In the genomic region with DNA sequence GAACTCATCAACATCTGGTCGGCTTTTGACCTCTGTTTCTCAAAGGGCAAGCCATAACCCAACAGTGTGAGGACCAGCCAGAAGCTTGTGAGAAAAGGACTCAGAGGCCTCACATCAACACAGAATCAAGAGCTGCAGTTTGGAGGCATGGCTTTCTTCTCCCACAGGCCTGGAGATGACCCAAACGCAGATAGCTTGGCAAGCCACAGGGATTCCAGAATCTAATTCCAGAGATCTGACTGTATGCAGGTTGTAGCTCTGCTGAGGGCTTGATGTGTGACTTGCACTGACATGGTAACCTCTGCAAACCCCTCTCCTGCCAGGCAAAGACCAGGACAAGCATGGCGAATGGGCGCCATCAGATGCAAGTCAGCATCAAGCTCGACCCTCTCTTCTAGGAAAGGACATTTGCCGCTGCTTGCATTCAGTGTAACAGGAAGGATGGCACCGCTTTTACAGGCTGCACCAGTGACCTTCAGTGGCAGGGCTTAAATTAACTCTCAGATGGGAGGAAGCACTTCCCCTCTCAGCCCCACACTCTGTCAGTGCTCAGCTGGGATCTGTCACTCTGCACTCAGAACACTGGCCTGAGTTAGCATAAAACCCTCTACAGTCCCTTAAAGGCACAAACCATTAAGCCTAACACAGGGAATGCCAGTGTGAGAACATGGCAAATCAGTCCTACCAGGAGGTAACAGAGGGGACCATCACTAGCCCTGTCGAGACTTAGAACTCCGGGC, we compare ENCODE assay signal across 12 mouse cellular contexts. TPM values are rescaled to one million over a fixed set of nuclear protein-coding genes. Genes with fewer than 3 reads are reported as not detected.
DNase-seq lines count a peak whose midpoint lies in the region; ATAC-seq and TF ChIP-seq lines count a peak whose summit lies in the region.
"Had no signal": no experiment of that assay in that cellular context is flagged by ENCODE, and none has a peak within 500 bp of the region (broad histone marks: within the 10 kb centered on the region; RNA-seq: fewer than 3 reads in every experiment).

No protein-coding gene starts in this region.

- DNase-seq in heart, adult 2 months = peak; percentile 38 to 53
- DNase-seq in heart, postnatal 14 days = peak; percentile 15 to 65
- peak; percentile 79 for DNase-seq in lung, postnatal 36 days
- DNase-seq in liver, postnatal 0 days = no peak
- DNase-seq in frontal cortex, adult 2 months (ENCODE audit: extremely low spot score in 1 of 2, low spot score in 1 of 2) = no peak
- DNase-seq in ovary, postnatal 10 days (ENCODE audit: low spot score) = no peak
- DNase-seq: cerebellum, adult 9-10 months had no signal

- H3K36me3 ChIP-seq in megakaryocyte, embryonic 14.5 days (replicated peaks; ENCODE audit: low read length) = no peaks in the 10 kb centered on the region
- H3K36me3 ChIP-seq in heart, adult 2 months (ENCODE audit: control insufficient read depth, insufficient read depth, low read length) = no peaks in the 10 kb centered on the region
- H3K36me3 ChIP-seq in liver, postnatal 0 days (replicated peaks; ENCODE audit: insufficient read depth, low read length) = no peaks in the 10 kb centered on the region

- TF ChIP-seq CTCF in heart, adult 2 months (IDR thresholded peaks at IDR 0.05) = no peak
- no peak for TF ChIP-seq CTCF in liver, postnatal 0 days (IDR thresholded peaks at IDR 0.05; ENCODE audit: low read depth)

- no peak for ATAC-seq in megakaryocyte, adult 5-6 weeks (ENCODE audit: poor library complexity, severe bottlenecking)
- ATAC-seq in liver, postnatal 0 days = no peak

- 0 out of 2 replicates have a peak, but pooled peaks have one; percentile 14 for TF ChIP-seq POLR2A in heart, adult 2 months (IDR thresholded peaks at IDR 0.05; ENCODE audit: insufficient read depth, low read depth, low read length)

- H3K9ac ChIP-seq in heart, adult 2 months (ENCODE audit: low read depth, low read length) = no peak overlapping the region
- H3K9ac ChIP-seq in liver, postnatal 0 days (replicated peaks) = no peak overlapping the region
- H3K9ac ChIP-seq: liver, embryonic 14.5 days had no signal

- intact Hi-C loops in heart, adult 2 months (cut with DNase I) = no loop called here
- intact Hi-C loops in heart, postnatal 14 days (cut with DNase I) = no loop called here

- WGBS in heart, adult 2 months = 30% methylated on average over 9 of the region's 9 CpGs
- WGBS in liver, postnatal 0 days (ENCODE audit: insufficient replicate concordance) = 44% methylated on average over 9 of the region's 9 CpGs

- no peaks in the 10 kb centered on the region for H3K79me2 ChIP-seq in heart, adult 2 months (replicated peaks; ENCODE audit: control insufficient read depth, insufficient read depth, low read length)

- peak overlapping the region; percentile 38 for H3K4me3 ChIP-seq in megakaryocyte, embryonic 14.5 days (replicated peaks)
- no peak overlapping the region for H3K4me3 ChIP-seq in heart, adult 2 months
- H3K4me3 ChIP-seq in liver, postnatal 0 days (ENCODE audit: low read depth, low read length) = no peak overlapping the region

- TF ChIP-seq EP300 in heart, adult 2 months (IDR thresholded peaks at IDR 0.05; ENCODE audit: insufficient read depth, low read depth, low read length) = 0 out of 2 replicates have a peak, but pooled peaks have one; percentile 22
- TF ChIP-seq EP300 in liver, postnatal 0 days (IDR thresholded peaks at IDR 0.05; ENCODE audit: low read depth) = no peak

- no peaks in the 10 kb centered on the region for H3K9me3 ChIP-seq in megakaryocyte, embryonic 14.5 days
- H3K9me3 ChIP-seq in liver, postnatal 0 days (ENCODE audit: low read length) = no peaks in the 10 kb centered on the region

- H3K27me3 ChIP-seq in megakaryocyte, embryonic 14.5 days (replicated peaks) = no peaks in the 10 kb centered on the region
- H3K27me3 ChIP-seq in heart, adult 2 months (ENCODE audit: control insufficient read depth, insufficient read depth, low read length) = no peaks in the 10 kb centered on the region
- no peaks in the 10 kb centered on the region for H3K27me3 ChIP-seq in liver, postnatal 0 days (ENCODE audit: insufficient read depth, low read length)

- H3K4me2 ChIP-seq in liver, postnatal 0 days (ENCODE audit: low read depth, low read length) = no peak overlapping the region

- peak overlapping the region; percentile 58 for H3K27ac ChIP-seq in heart, adult 2 months
- H3K27ac ChIP-seq in liver, postnatal 0 days (ENCODE audit: low read depth) = no peak overlapping the region
- H3K27ac ChIP-seq: liver, embryonic 14.5 days; stomach, postnatal 0 days had no signal

- H3K4me1 ChIP-seq in megakaryocyte, embryonic 14.5 days = peaks cover 57% of the 10 kb centered on the region
- peaks cover 4% of the 10 kb centered on the region; the same call in 1 of the 2 replicates for H3K4me1 ChIP-seq in heart, adult 2 months (ENCODE audit: control insufficient read depth, insufficient read depth, low read length)
- no peaks in the 10 kb centered on the region for H3K4me1 ChIP-seq in liver, postnatal 0 days (ENCODE audit: insufficient read depth)

RNA-seq across cellular contexts. Expression of a gene that starts 23.4 kb away (rescaled TPM):
- polyA plus RNA-seq in megakaryocyte, embryonic 14.5 days (2012; ENCODE audit: insufficient read depth, low replicate concordance) = 5.6 and 7.0 TPM in 2 replicates
- 15.6 and 16.1 TPM in 2 replicates for total RNA-seq in megakaryocyte, adult 5-6 weeks (2015)
- 6.7 and 7.2 TPM in 2 replicates for total RNA-seq in megakaryocyte, adult 5-6 weeks (2017)
- total RNA-seq in heart, adult 2 months (2021) = 1 to 10 TPM; 6.6 to 7.4 TPM
- polyA plus RNA-seq in heart, adult 2 months (2012; rRNA removed) = 4.9 and 6.6 TPM in 2 replicates
- 1 to 10 TPM; 6.1 to 6.2 TPM for total RNA-seq in heart, postnatal 14 days (2021)
- polyA plus RNA-seq in liver, postnatal 0 days (2015; fragmentation: Nextera tagmentation; extraction: Ambion mirVana) = 4.7 and 5.7 TPM in 2 replicates
- 25.7 and 26.6 TPM in 2 replicates for polyA plus RNA-seq in frontal cortex, adult 2 months (2012; rRNA removed)

RNA-seq across cellular contexts. Expression of a gene that starts 27.3 kb away (rescaled TPM):
- polyA plus RNA-seq in megakaryocyte, embryonic 14.5 days (2012; ENCODE audit: insufficient read depth, low replicate concordance) = not detected in 2 replicates
- total RNA-seq in megakaryocyte, adult 5-6 weeks (2015) = 0.11 TPM in 1 of 2 replicates, not detected in the other
- 0.11 TPM in 1 of 2 replicates, not detected in the other for total RNA-seq in megakaryocyte, adult 5-6 weeks (2017)
- 10 to 100 TPM; 22.6 to 27.0 TPM for total RNA-seq in heart, adult 2 months (2021)
- 16.8 and 20.6 TPM in 2 replicates for polyA plus RNA-seq in heart, adult 2 months (2012; rRNA removed)
- total RNA-seq in heart, postnatal 14 days (2021) = 10 to 100 TPM; 14.2 to 14.9 TPM
- polyA plus RNA-seq in liver, postnatal 0 days (2015; fragmentation: Nextera tagmentation; extraction: Ambion mirVana) = 8.1 and 10.9 TPM in 2 replicates
- 7.1 and 9.3 TPM in 2 replicates for polyA plus RNA-seq in frontal cortex, adult 2 months (2012; rRNA removed)
- total RNA-seq: neutrophil, adult 5-6 weeks had no signal

RNA-seq across cellular contexts. Expression of a gene that starts 49.8 kb away (rescaled TPM):
- 2.2 and 2.4 TPM in 2 replicates for polyA plus RNA-seq in megakaryocyte, embryonic 14.5 days (2012; ENCODE audit: insufficient read depth, low replicate concordance)
- total RNA-seq in megakaryocyte, adult 5-6 weeks (2015) = 25.6 and 33.3 TPM in 2 replicates
- total RNA-seq in megakaryocyte, adult 5-6 weeks (2017) = 28.3 and 39.9 TPM in 2 replicates
- total RNA-seq in heart, adult 2 months (2021) = 10 to 100 TPM; 68.6 to 80.4 TPM
- 20.4 and 37.3 TPM in 2 replicates for polyA plus RNA-seq in heart, adult 2 months (2012; rRNA removed)
- total RNA-seq in heart, postnatal 14 days (2021) = 10 to 100 TPM; 67.5 to 74.0 TPM
- polyA plus RNA-seq in liver, postnatal 0 days (2015; fragmentation: Nextera tagmentation; extraction: Ambion mirVana) = 10.0 and 10.2 TPM in 2 replicates
- 62.3 and 65.0 TPM in 2 replicates for polyA plus RNA-seq in frontal cortex, adult 2 months (2012; rRNA removed)

Comparison
In these comparisons a context has a peak if more than half of its experiments do, and no peak if none do; other contexts are left out.
1. DNase-seq: peak in heart, adult 2 months (2 of 2), heart, postnatal 14 days (2 of 2) and lung, postnatal 36 days (single experiment); none in liver, postnatal 0 days (single experiment), frontal cortex, adult 2 months (0 of 2) and ovary, postnatal 10 days (single experiment).